Mouse (Mus musculus): ENCODE data around the gene Becn1.

- no peak for TF ChIP-seq POLR2A (IDR thresholded peaks at IDR 0.05; ENCODE audit: low read depth, low read length)
- TF ChIP-seq CTCF (IDR thresholded peaks at IDR 0.05; ENCODE audit: extremely low read depth, insufficient read depth, insufficient read length, insufficient replicate concordance) = no peak
Measured at GRCm38 (mm10) chr11:101282896-101283295, 19.2 kb downstream of the Becn1 start.
